Mouse (Mus musculus) heart, embryonic 13.5 days (tissue): ENCODE measurements around the gene Slc34a1. TPM values are rescaled to one million over a fixed set of nuclear protein-coding genes. Genes with fewer than 3 reads are reported as not detected.
"Not testable (repeated sequence)": the region's sequence is repeated elsewhere in the genome, so short reads cannot be mapped to it uniquely, and the experiment has no call there.

Experiments used
- ATAC-seq: fragments of 200-750 bp; cut with Nextera tagmentation; 2 replicates; pipeline ENCODE4 v1.8.0; 2017; ENCODE audit warnings: moderate TSS enrichment; ENCODE audit not compliant: insufficient number of reproducible peaks, low FRiP score, low TSS enrichment; ENCODE audit errors: extremely low read depth
- H3K27ac ChIP-seq: fragments of 300-500 bp; sonication (generic); replicated peaks from 2 replicates; pipeline ENCODE4 v1.5.1; 2015; ENCODE audit warnings: moderate library complexity, mild to moderate bottlenecking, inconsistent platforms
- H3K27me3 ChIP-seq: fragments of 300-500 bp; sonication (generic); replicated peaks from 2 replicates; pipeline ENCODE4 v1.6.1; 2015; ENCODE audit warnings: mild to moderate bottlenecking, inconsistent platforms
- H3K36me3 ChIP-seq: fragments of 300-500 bp; sonication (generic); 2 replicates; pipeline ENCODE4 v1.6.1; 2015; ENCODE audit warnings: mild to moderate bottlenecking, inconsistent platforms
- H3K4me1 ChIP-seq: fragments of 300-500 bp; sonication (generic); 2 replicates; pipeline ENCODE4 v1.6.1; 2015; ENCODE audit warnings: inconsistent platforms
- H3K4me2 ChIP-seq: fragments of 300-500 bp; sonication (generic); 2 replicates; pipeline ENCODE4 v1.6.1; 2015; ENCODE audit warnings: inconsistent platforms, mild to moderate bottlenecking, moderate library complexity
- H3K4me3 ChIP-seq: fragments of 300-500 bp; sonication (generic); 2 replicates; pipeline ENCODE4 v1.5.1; 2015; ENCODE audit warnings: moderate library complexity, mild to moderate bottlenecking, inconsistent platforms
- H3K9ac ChIP-seq: fragments of 300-500 bp; sonication (generic); 2 replicates; pipeline ENCODE4 v1.6.1; 2015; ENCODE audit warnings: inconsistent platforms, mild to moderate bottlenecking, moderate library complexity
- H3K9me3 ChIP-seq: fragments of 300-500 bp; sonication (generic); 2 replicates; pipeline ENCODE4 v1.6.1; 2016; ENCODE audit warnings: inconsistent platforms
- WGBS: fragments of 180-500 bp; shearing (Covaris S2); methylation state at CpG from one replicate; pipeline ENCODE4 v1.1.7; 2015; ENCODE audit warnings: mixed read lengths; 5-methylcytosine and 5-hydroxymethylcytosine counted together
- polyA plus RNA-seq: library from polyadenylated mRNA; unstranded; fragments of >200 nt; fragmentation: Nextera tagmentation; extraction: Ambion mirVana; gene quantifications from 2 replicates; pipeline ENCODE4 v1.2.1, GENCODE M21; 2015

The Slc34a1 gene
- polyA plus RNA-seq, 1 experiment from 2014 or later = not detected

DNA sequence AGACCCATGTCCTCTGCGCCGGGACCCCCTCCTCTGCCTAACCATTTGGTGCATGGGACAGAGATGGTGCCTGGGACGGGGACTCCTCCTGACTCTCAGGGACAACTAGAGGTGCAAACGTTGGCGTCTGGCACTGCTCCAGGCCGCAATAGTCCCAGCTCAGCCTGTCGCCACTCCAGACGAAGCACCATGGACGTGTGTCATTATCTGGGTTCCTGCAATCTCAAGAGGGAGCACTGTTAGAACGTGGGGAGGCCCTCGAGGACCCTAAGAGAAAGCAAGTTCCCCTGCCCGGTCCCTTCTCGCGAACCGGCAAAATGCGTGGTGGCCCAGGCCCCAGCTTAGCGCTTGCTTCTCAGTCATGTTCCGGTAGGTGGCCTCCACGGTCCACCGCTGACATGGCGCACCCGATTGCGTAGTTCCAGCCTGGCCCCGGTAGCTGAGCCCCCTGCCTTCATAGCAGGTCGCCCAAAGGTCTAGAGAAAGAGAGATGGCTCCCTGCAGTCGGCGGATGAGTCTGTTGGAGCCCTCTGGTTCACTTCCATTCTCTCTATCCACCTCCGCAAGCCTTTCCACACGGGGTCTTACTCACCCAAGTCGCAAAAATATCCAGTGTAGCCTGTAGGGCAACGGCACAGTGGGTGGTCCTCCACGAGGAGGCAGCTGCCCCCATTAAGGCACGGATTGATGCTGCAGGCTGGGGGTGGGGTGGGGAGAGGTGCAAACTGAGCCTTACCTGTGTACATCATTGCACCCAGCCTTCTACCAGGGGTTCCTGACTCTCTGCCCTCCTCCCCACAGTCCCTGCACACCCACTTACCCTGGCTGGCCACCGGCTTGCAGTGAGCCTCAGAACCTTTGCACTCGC, 23.2 kb downstream of the Slc34a1 start:
- WGBS = 8% methylated on average over 35 of the region's 35 CpGs
- peaks cover 81% of the 10 kb centered on the region for H3K27me3 ChIP-seq

DNA sequence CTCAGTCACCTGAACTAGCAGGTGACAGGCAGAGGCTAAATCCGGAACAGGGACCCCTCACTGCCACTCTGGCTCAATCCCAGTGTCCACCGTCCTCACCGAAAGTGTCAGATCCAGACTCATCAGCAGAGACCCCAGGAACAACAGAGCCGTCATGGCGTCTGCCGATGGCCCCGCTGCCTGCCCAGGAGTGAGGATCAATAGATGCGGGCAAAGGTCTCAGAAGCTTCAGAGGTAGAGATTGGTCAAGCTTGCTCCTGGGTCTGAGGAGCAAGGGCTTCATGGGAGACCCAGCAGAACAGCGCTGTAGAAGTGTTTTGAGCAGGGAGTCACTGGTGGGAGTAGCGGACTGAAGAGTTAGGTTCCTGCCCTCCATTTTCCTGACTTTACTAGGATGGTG, 28.6 kb downstream of the Slc34a1 start, which contains the start of gene F12:
Gene F12, minus strand, starts transcription at position 181 of the 400 bp plus-strand sequence.
- ATAC-seq = no peak
- peaks cover 4% of the 10 kb centered on the region; the same call in 1 of the 2 replicates for H3K9me3 ChIP-seq
- H3K27ac ChIP-seq = no peak within 1 kb of the TSS
- no peak within 1 kb of the TSS for H3K4me2 ChIP-seq
- H3K9ac ChIP-seq = no peak within 1 kb of the TSS
- H3K4me3 ChIP-seq = no peak within 1 kb of the TSS
- peaks cover 50% of the 10 kb centered on the region for H3K27me3 ChIP-seq
- 84% methylated on average over 10 of the region's 10 CpGs for WGBS
- H3K4me1 ChIP-seq = no peaks in the 10 kb centered on the region
- H3K36me3 ChIP-seq = no peaks in the 10 kb centered on the region

More for the DNA sequence above, 23.2 kb downstream of the Slc34a1 start:
- peak overlapping the region; percentile 27 for H3K4me3 ChIP-seq
- H3K4me1 ChIP-seq = peaks cover 10% of the 10 kb centered on the region
- peak overlapping the region; percentile 41 for H3K9ac ChIP-seq
- no peak for ATAC-seq
- no peaks in the 10 kb centered on the region for H3K36me3 ChIP-seq
- H3K27ac ChIP-seq = no peak overlapping the region
- H3K9me3 ChIP-seq = no peaks in the 10 kb centered on the region
- H3K4me2 ChIP-seq = peak overlapping the region; percentile 52

DNA sequence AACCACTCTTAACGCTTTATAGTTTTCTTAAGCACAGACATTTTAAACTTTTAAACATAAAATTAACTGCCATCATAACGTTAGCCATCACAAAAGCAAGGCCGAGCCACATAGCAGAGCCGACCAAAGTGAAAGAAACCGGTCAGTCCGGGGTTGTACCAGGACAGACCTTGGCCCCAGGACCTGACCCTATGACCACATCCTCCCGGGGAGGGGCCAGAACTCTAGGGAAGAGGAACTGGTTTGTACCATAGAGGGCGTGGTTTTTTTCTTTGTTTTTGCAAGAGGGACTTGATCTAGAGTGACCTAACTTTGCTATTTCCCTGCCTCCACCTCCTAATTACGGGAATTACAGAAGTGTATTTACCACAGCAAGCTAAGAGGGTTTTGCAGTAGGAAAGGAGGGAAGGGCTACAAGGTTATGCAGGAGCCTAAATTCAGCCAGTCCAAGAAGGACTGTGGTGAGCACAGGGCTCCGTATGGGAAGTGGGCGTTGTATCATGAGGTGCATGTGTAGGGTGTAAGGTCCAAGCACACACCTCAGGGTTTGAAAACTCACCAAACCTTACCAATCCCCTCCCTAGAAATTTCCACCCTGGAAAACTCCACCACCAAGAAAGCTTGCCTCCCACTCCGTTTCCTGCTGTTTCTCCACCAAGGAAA, 31.4 kb downstream of the Slc34a1 start:
- no peak overlapping the region for H3K4me3 ChIP-seq
- H3K27me3 ChIP-seq = peaks cover 27% of the 10 kb centered on the region
- ATAC-seq = no peak
- H3K4me2 ChIP-seq = no peak overlapping the region
- no peaks in the 10 kb centered on the region for H3K36me3 ChIP-seq
- no peaks in the 10 kb centered on the region for H3K4me1 ChIP-seq
- peaks cover 4% of the 10 kb centered on the region; the same call in 1 of the 2 replicates for H3K9me3 ChIP-seq
- WGBS = 64% methylated on average over 12 of the region's 12 CpGs
- no peak overlapping the region for H3K27ac ChIP-seq
- no peak overlapping the region for H3K9ac ChIP-seq

DNA sequence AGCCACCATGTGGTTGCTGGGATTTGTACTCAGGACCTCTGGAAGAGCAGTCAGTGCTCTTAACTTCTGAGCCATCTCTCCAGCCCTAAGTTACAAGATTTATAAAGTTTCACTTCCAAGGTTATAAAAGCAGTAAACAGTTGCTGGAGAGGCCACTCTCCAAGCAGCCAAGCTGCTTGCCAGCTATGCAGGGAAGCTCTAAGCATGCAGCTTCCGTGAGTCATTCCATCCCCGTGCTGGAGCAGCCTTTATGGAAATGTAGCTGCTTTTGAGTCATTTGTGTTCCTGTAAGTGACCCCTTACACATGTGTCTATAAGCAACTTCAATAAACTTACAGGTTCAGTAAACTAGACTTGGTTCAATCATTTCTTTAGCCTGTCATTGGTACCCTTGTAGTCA, 32.6 kb downstream of the Slc34a1 start:
- Histone ChIP-seq H3K27ac (no peak overlapping the region), H3K4me2 (no peak overlapping the region), H3K27me3 (peaks cover 23% of the 10 kb centered on the region), H3K9ac (no peak overlapping the region), H3K9me3 (peaks cover 4% of the 10 kb centered on the region; the same call in 1 of the 2 replicates), H3K4me3 (no peak overlapping the region), H3K36me3 (no peaks in the 10 kb centered on the region), H3K4me1 (no peaks in the 10 kb centered on the region)
- ATAC-seq = no peak
- WGBS = 73% methylated on average over 2 of the region's 2 CpGs

DNA sequence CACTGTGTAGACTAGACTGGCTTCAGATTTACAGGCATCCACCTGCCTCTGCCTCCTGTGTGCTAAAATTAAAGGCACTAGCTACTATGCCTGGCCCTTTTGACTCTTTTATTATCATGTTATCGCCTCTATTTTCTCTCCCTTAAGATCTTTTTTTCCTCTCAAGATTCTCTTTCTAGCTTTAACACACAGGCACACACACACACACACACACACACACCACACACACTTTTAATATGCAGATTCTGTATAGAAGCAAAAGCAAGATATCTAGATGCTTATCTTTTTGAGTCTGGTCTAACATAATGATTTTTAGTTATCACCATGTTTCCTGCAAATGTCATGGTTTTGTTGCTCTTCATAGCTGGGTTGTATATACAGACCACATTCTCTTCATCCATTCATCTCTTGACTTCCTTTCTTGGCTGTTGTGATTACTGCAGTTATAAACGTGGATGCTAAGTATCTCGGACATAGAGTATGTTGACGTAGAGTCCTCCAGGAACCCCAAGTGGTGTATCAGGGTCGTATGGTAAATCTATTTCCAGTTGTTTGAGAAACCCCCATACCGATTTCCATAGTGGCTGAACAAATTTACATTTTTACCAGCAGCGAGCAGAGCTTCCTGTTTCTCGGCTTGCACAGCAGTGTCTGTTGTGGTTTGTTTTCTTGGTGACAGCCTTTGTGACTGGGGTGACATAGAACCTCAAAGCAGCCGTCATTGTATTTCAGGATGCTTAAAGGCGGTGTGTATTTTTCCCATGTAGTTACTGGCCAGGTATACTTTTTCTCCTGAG, 34.1 kb downstream of the Slc34a1 start:
- no peaks in the 10 kb centered on the region for H3K36me3 ChIP-seq
- 67% methylated on average over 10 of the region's 10 CpGs for WGBS

DNA sequence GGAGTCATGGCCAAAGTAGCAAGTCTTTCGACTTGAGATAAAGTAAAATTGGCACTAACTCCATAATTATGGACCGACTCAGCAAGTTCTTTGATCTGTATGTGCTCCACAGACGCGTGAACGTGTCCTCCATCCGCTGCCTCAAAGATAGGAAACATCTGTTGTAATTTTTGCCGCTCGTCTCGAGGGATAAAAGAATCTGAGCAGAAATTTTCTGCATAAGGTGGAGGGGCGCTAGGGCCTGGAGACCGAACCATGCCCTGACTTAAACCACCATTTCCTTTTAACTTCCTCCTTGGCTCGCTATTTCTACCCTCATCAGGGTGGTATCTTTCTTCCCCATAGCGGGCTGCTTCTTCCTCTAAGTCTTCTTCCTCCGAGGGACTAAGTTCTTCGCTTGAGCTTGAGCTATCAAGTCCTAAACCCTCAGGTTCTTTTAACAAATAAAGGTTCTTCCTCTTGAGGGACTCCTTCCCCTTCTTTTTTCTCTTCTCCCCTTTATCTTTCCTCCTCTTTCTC, 39.2 kb downstream of the Slc34a1 start:
- not testable (repeated sequence) for H3K27me3 ChIP-seq, H3K4me1 ChIP-seq, H3K4me2 ChIP-seq, H3K27ac ChIP-seq, H3K9ac ChIP-seq, ATAC-seq, H3K9me3 ChIP-seq, H3K36me3 ChIP-seq, H3K4me3 ChIP-seq
- WGBS = 74% methylated on average over 15 of the region's 15 CpGs

More for the DNA sequence above, 34.1 kb downstream of the Slc34a1 start:
- no peak for ATAC-seq
- H3K9me3 ChIP-seq = peaks cover 4% of the 10 kb centered on the region; the same call in 1 of the 2 replicates
- H3K4me1 ChIP-seq = no peaks in the 10 kb centered on the region
- no peak overlapping the region for H3K4me3 ChIP-seq
- H3K27me3 ChIP-seq = peaks cover 8% of the 10 kb centered on the region
- H3K27ac ChIP-seq = no peak overlapping the region
- no peak overlapping the region for H3K9ac ChIP-seq
- H3K4me2 ChIP-seq = no peak overlapping the region

DNA sequence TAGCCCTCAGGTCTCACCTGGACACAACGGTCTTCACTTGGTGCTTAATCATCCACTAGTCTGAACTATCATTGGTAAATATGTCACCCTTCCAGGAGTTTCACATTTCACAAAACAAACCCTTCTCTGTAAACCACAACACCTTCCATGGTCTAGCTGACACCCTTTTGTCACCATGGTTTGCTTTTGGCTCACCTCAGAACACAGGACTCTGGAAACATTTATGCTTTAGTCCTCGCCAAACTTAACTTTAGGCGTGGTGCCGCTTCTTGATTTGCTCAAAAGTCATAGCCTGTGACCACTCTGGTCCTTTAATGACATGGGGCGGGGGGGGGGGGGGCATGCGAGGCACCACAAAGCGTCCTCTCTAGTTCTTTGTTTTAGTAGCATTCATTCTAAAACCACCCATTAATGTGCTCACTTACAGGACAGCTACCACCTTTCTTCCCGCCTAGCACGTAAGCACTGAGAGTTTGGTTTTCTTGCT, 45.9 kb downstream of the Slc34a1 start:
- Histone ChIP-seq H3K27me3 (no peaks in the 10 kb centered on the region), H3K9ac (peak overlapping the region; percentile 71), H3K27ac (peak overlapping the region; percentile 95), H3K9me3 (no peaks in the 10 kb centered on the region), H3K4me2 (peak overlapping the region; percentile 73), H3K36me3 (no peaks in the 10 kb centered on the region), H3K4me3 (peak overlapping the region; percentile 90), H3K4me1 (peaks cover 30% of the 10 kb centered on the region)
- ATAC-seq = no peak
- whole genome bisulfite sequencing = 43% methylated on average over 9 of the region's 9 CpGs

DNA sequence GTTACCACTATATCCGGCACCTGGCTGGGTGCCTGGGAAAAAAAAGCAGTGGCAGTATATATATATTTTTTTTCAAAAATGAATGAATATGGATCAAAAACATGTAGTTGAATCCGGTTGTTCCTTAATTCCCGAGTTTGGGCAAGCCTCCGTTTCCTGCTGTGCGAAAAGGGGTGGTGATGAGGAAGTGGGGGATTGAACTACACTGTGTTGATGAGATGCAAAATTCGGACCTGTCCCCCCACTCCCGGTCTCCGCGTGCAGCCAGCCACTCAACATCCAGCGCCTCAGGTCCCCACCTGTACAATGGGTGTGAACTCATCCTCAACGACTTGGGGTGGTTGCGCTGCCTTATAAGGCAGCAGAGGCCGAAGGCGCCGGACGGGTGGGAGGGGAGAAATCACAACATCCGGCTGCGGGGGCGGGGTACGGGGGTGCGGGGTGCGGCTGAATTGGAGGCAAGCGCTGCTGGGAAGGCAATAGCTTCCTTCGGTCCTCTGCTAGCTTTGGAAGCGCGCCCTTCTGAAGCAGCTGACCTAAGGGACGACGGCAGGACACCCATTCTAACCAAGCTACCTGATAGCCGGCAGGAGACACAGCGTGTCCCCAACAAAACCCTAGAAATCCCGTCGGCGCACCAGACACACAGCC, 46.4 kb downstream of the Slc34a1 start:
- Histone ChIP-seq H3K27me3 (no peaks in the 10 kb centered on the region), H3K9me3 (no peaks in the 10 kb centered on the region), H3K9ac (peak overlapping the region; percentile 71), H3K36me3 (peaks cover 4% of the 10 kb centered on the region; the same call in 1 of the 2 replicates), H3K4me1 (peaks cover 31% of the 10 kb centered on the region), H3K27ac (peak overlapping the region; percentile 95), H3K4me2 (peak overlapping the region; percentile 73), H3K4me3 (peak overlapping the region; percentile 90)
- 1% methylated on average over 33 of the region's 33 CpGs for WGBS
- peak; percentile 51 for ATAC-seq

DNA sequence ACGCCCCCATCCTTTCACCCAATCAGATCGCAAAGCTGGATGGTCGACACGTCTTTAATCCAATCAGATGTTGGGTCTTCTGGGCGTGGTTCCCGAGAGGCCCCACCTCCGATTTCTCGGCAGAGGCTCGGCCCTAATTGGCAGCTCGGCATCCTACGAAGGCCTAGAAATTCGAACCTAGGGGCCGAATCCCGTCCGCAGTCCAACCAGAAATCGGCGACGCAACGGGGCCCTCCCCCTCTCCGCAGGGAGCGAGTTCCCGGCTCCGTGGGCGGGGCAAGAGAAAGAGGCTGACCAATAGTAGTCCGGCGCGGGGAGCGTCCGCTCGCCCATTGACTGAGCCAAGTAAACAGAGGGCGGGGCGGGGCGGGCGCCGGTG, 46.9 kb downstream of the Slc34a1 start, which contains the start of gene Grk6:
Gene Grk6, plus strand, starts transcription at position 136 of the 379 bp plus-strand sequence.
- peak; percentile 95 for ATAC-seq

DNA sequence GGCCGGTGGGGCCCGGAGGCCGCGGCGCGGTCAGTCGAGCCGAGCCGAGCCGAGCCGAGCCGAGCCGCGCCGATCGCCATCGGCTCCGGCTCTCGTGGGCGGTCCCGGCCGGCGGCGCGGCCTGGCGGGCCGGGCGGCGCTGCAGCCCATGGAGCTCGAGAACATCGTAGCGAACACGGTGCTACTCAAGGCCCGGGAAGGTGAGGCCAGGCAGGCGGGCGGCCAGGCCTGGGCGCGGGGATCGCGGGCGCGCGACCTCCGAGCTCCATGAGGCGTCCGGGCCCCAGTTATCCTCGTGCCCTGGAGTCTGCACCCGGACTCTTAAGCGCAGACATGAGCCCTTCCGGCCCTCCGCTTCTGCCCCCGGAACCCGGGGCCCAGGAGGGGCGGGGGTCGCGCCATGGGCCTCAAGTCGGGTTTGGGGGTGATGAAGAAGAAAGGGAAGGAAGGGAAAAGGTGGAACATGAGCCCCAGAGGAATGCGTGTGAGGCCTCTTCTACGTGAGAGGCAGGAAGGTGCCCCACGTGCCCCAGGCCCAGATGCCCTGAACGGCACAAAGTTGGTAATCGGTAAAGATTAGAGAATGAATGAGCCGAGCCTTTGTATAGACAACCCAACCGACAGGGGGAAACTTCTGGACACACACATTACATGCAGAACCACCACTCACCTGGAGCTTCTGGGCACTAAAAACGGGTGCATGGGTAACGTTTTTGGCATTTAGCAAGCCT, 47.5 kb downstream of the Slc34a1 start:
- Histone ChIP-seq H3K4me3 (peak overlapping the region; percentile 90), H3K9ac (peak overlapping the region; percentile 96), H3K9me3 (no peaks in the 10 kb centered on the region), H3K36me3 (peaks cover 15% of the 10 kb centered on the region), H3K27ac (peak overlapping the region; percentile 95), H3K4me1 (peaks cover 38% of the 10 kb centered on the region), H3K4me2 (peak overlapping the region; percentile 73), H3K27me3 (no peaks in the 10 kb centered on the region)
- under 1% methylated on average over 60 of the region's 66 CpGs for WGBS
- no peak for ATAC-seq

More for the DNA sequence above, 46.9 kb downstream of the Slc34a1 start, which contains the start of gene Grk6:
- H3K4me2 ChIP-seq = peak within 1 kb of the TSS; percentile 73
- peak within 1 kb of the TSS; percentile 96 for H3K9ac ChIP-seq
- no peaks in the 10 kb centered on the region for H3K27me3 ChIP-seq
- H3K4me3 ChIP-seq = peak within 1 kb of the TSS; percentile 90
- peaks cover 36% of the 10 kb centered on the region for H3K4me1 ChIP-seq
- no peaks in the 10 kb centered on the region for H3K9me3 ChIP-seq
- H3K27ac ChIP-seq = peak within 1 kb of the TSS; percentile 95
- peaks cover 9% of the 10 kb centered on the region for H3K36me3 ChIP-seq
- WGBS = 0% methylated on average over 25 of the region's 35 CpGs
